Mouse (Mus musculus) liver, adult 2 months (tissue): ENCODE measurements around the gene Armh2. TPM values are rescaled to one million over a fixed set of nuclear protein-coding genes. Genes with fewer than 3 reads are reported as not detected.

Source experiments
- DNase-seq: peaks from one replicate; pipeline ENCODE4 v3.0.0-alpha.2; 2011; ENCODE audit warnings: low read depth, low spot score; ENCODE audit errors: extremely low read depth
- H3K27ac ChIP-seq: fragments of 200-500 bp; replicated peaks from 2 replicates; pipeline ENCODE4 v1.5.1; 2012; ENCODE audit warnings: low read depth, mild to moderate bottlenecking, control low read depth, inconsistent platforms, low read length; ENCODE audit not compliant: insufficient read depth
- H3K27me3 ChIP-seq: fragments of 200-500 bp; 2 replicates; pipeline ENCODE4 v1.6.1; 2012; ENCODE audit warnings: mild to moderate bottlenecking, moderate library complexity, low read length, inconsistent platforms; ENCODE audit not compliant: control insufficient read depth, insufficient read depth
- H3K36me3 ChIP-seq: fragments of 200-500 bp; 2 replicates; pipeline ENCODE4 v1.6.1; 2012; ENCODE audit warnings: low read length, inconsistent platforms; ENCODE audit not compliant: control insufficient read depth, insufficient read depth
- H3K4me1 ChIP-seq: fragments of 200-500 bp; 2 replicates; pipeline ENCODE4 v1.6.1; 2011; ENCODE audit warnings: low read length; ENCODE audit not compliant: control insufficient read depth, insufficient read depth
- H3K4me3 ChIP-seq: fragments of 200-500 bp; 2 replicates; pipeline ENCODE4 v1.5.1; 2011; ENCODE audit warnings: low read depth, mild to moderate bottlenecking, control low read depth, low read length, moderate library complexity; ENCODE audit not compliant: insufficient read depth
- H3K79me2 ChIP-seq: fragments of 200-500 bp; 2 replicates; pipeline ENCODE4 v1.6.1; 2012; ENCODE audit warnings: inconsistent platforms, mild to moderate bottlenecking, low read length, moderate library complexity; ENCODE audit not compliant: control insufficient read depth, insufficient read depth
- H3K9ac ChIP-seq: fragments of 200-500 bp; 2 replicates; pipeline ENCODE4 v1.6.1; 2012; ENCODE audit warnings: low read depth, mild to moderate bottlenecking, control low read depth, inconsistent platforms, low read length
- CTCF ChIP-seq: fragments of 200-500 bp; IDR thresholded peaks from 2 replicates; pipeline ENCODE4 v1.5.1; 2011; ENCODE audit warnings: low read depth, low read length, control low read depth
- POLR2A ChIP-seq: fragments of 200-500 bp; IDR thresholded peaks from 2 replicates; pipeline ENCODE4 v1.6.1; 2011; ENCODE audit warnings: low read length, control low read depth; ENCODE audit not compliant: insufficient read depth; ENCODE audit errors: extremely low read depth
- WGBS: fragments of 180-500 bp; shearing (Covaris S2); methylation state at CpG from one replicate; pipeline ENCODE4 v1.1.7; 2018; 5-methylcytosine and 5-hydroxymethylcytosine counted together
- polyA plus RNA-seq: library from polyadenylated mRNA; depleted of rRNA; stranded (reverse); fragments of >200 nt; gene quantifications from 2 replicates; pipeline ENCODE4 v1.2.3, GENCODE M21; 2012
- total RNA-seq: library from RNA; depleted of rRNA; stranded (reverse); fragments of >200 nt; gene quantifications from 2 replicates; pipeline ENCODE4 v1.2.3, GENCODE M21; 2014

The Armh2 gene
- total and polyA plus RNA-seq, 2 experiments = not detected

DNA sequence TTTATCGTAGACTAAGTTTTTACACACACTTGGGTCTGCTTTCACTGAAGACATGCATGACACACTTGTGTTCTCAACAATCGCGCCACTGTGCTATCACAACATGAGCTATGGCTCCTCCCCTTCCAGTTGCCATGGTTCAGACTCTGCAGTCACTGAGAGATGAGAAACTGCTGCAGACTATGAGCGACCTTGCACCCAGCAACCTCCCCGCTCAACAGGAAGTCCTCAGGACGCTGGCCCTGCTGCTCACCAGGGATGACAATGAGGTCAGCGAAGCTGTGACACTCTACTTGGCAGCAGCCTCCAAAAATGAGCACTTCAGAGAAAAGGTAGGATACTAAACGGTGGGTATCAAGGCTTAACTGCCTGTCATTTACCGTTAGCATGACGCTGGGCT, 19.5 kb upstream of the Armh2 start:
- no peak for DNase-seq
- Histone ChIP-seq H3K27me3 (no peaks in the 10 kb centered on the region), H3K4me3 (no peak overlapping the region), H3K79me2 (no peaks in the 10 kb centered on the region), H3K4me1 (no peaks in the 10 kb centered on the region), H3K36me3 (no peaks in the 10 kb centered on the region), H3K27ac (no peak overlapping the region), H3K9ac (no peak overlapping the region)
- WGBS = 67% methylated on average over 10 of the region's 10 CpGs
- TF ChIP-seq POLR2A (no peak), CTCF (no peak)

- no peaks in the 10 kb centered on the region for H3K79me2 ChIP-seq
- WGBS = 73% methylated on average over 8 of the region's 8 CpGs
- no peak overlapping the region for H3K9ac ChIP-seq
- TF ChIP-seq POLR2A (no peak), CTCF (no peak)
- DNase-seq = no peak
- no peaks in the 10 kb centered on the region for H3K27me3 ChIP-seq
- no peaks in the 10 kb centered on the region for H3K36me3 ChIP-seq
- no peak overlapping the region for H3K4me3 ChIP-seq
- H3K4me1 ChIP-seq = no peaks in the 10 kb centered on the region
- no peak overlapping the region for H3K27ac ChIP-seq
These were observed 17.2 kb upstream of the Armh2 start for GRCm38 (mm10) chr13:24723699-24724394.

DNA sequence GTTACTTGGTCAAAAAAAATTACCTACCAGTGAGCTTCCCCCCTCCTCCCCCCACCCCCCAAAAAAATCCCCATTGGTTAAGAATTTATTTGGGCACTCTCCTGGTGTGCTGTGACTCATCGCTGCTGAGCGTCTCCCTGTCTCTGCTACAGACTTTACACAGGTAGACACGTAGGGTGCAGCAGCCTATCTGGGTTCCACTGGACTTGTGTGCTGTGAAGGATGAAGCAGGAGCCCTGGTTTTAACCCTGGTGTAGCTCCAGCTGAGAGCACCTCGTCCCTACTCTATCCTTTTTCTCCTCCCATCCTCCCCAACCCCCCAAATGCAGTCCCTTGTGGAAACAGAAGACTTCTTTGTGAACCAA, 16.7 kb upstream of the Armh2 start:
- 81% methylated on average over 4 of the region's 4 CpGs for WGBS
- no peak overlapping the region for H3K27ac ChIP-seq
- H3K36me3 ChIP-seq = no peaks in the 10 kb centered on the region
- TF ChIP-seq CTCF (no peak), POLR2A (no peak)
- H3K4me1 ChIP-seq = no peaks in the 10 kb centered on the region
- H3K4me3 ChIP-seq = no peak overlapping the region
- DNase-seq = no peak
- no peaks in the 10 kb centered on the region for H3K27me3 ChIP-seq
- no peak overlapping the region for H3K9ac ChIP-seq
- no peaks in the 10 kb centered on the region for H3K79me2 ChIP-seq

GRCm38 (mm10) chr13:24729128-24729527, 11.9 kb upstream of the Armh2 start:
- Histone ChIP-seq H3K9ac (no peak overlapping the region), H3K36me3 (no peaks in the 10 kb centered on the region), H3K4me1 (no peaks in the 10 kb centered on the region), H3K4me3 (no peak overlapping the region), H3K79me2 (no peaks in the 10 kb centered on the region), H3K27me3 (no peaks in the 10 kb centered on the region), H3K27ac (no peak overlapping the region)
- TF ChIP-seq POLR2A = no peak
- no peak for TF ChIP-seq CTCF
- no peak for DNase-seq
- WGBS = 94% methylated on average over 5 of the region's 5 CpGs

GRCm38 (mm10) chr13:24734502-24734901, 6.5 kb upstream of the Armh2 start:
- no peak overlapping the region for H3K9ac ChIP-seq
- no peak for TF ChIP-seq POLR2A
- TF ChIP-seq CTCF = no peak

GRCm38 (mm10) chr13:24735608-24736131, 5.4 kb upstream of the Armh2 start:
- Histone ChIP-seq H3K9ac (no peak overlapping the region), H3K27me3 (no peaks in the 10 kb centered on the region), H3K36me3 (no peaks in the 10 kb centered on the region), H3K4me3 (no peak overlapping the region), H3K79me2 (no peaks in the 10 kb centered on the region), H3K4me1 (no peaks in the 10 kb centered on the region), H3K27ac (no peak overlapping the region)
- no peak for DNase-seq
- 68% methylated on average over 6 of the region's 6 CpGs for WGBS
- TF ChIP-seq CTCF = no peak
- no peak for TF ChIP-seq POLR2A

More at GRCm38 (mm10) chr13:24734502-24734901, 6.5 kb upstream of the Armh2 start:
- Histone ChIP-seq H3K36me3 (no peaks in the 10 kb centered on the region), H3K4me3 (no peak overlapping the region), H3K79me2 (no peaks in the 10 kb centered on the region), H3K27me3 (no peaks in the 10 kb centered on the region), H3K27ac (no peak overlapping the region), H3K4me1 (no peaks in the 10 kb centered on the region)
- 96% methylated on average over 5 of the region's 5 CpGs for WGBS
- DNase-seq = no peak
